Mouse (Mus musculus): ENCODE results near the gene Gm21488.
"Not testable (repeated sequence)": the region's sequence is repeated elsewhere in the genome, so short reads cannot be mapped to it uniquely, and the experiment has no call there.

Gene Gm21488

GRCm38 (mm10) chrY:27521820-27522219, at the start of gene Gm21488:
Gene Gm21488 (minus strand): TSS chrY:27521920.
- DNase-seq (ENCODE audit: inconsistent age in 2 of 2, low spot score in 1 of 2) = not testable (repeated sequence)
